Mouse (Mus musculus): ENCODE data around the gene Tbc1d22a.

- no peak for TF ChIP-seq POLR2A (IDR thresholded peaks at IDR 0.05; ENCODE audit: insufficient read length, low read depth)
- TF ChIP-seq CEBPB (IDR thresholded peaks at IDR 0.05; ENCODE audit: insufficient read depth, poor library complexity, severe bottlenecking): no peak
- TF ChIP-seq MAX (IDR thresholded peaks at IDR 0.05; ENCODE audit: low read depth): no peak
- no peak for TF ChIP-seq USF1 (IDR thresholded peaks at IDR 0.05; ENCODE audit: low read depth)
- no peak for TF ChIP-seq TCF12 (IDR thresholded peaks at IDR 0.05; ENCODE audit: insufficient read depth, poor library complexity, severe bottlenecking)
- no peak for TF ChIP-seq POLR2AphosphoS2 (IDR thresholded peaks at IDR 0.05; ENCODE audit: insufficient read length, low read depth)
- TF ChIP-seq E2F4 (IDR thresholded peaks at IDR 0.05; ENCODE audit: insufficient read depth): no peak
- no peak for TF ChIP-seq MYOG (IDR thresholded peaks at IDR 0.05; ENCODE audit: control insufficient read depth in 1 of 3, insufficient read depth in 1 of 3, insufficient read length in 2 of 3, low read depth in 2 of 3)
- no peak for TF ChIP-seq TCF3 (IDR thresholded peaks at IDR 0.05; ENCODE audit: insufficient read length, low read depth)
- no peak for TF ChIP-seq MYOD1 (IDR thresholded peaks at IDR 0.05; ENCODE audit: control insufficient read depth in 1 of 3, insufficient read length in 2 of 3, low read depth in 2 of 3)
- no peak for TF ChIP-seq REST (IDR thresholded peaks at IDR 0.05; ENCODE audit: insufficient read depth, insufficient read length)
Observed at GRCm38 (mm10) chr15:86181941-86182439, 32.3 kb upstream of the Tbc1d22a start.
